Mouse (Mus musculus) stomach, embryonic 15.5 days (tissue): ENCODE results near the gene Car14. TPM values are rescaled to one million over a fixed set of nuclear protein-coding genes. Genes with fewer than 3 reads are reported as not detected.

Experiments
- polyA plus RNA-seq: library from polyadenylated mRNA; unstranded; fragments of >200 nt; fragmentation: Nextera tagmentation; extraction: Ambion mirVana; gene quantifications from 2 replicates; pipeline ENCODE4 v1.2.1, GENCODE M21; 2015

Gene Car14
- polyA plus RNA-seq, 1 experiment from 2014 or later: 3.0 TPM

Other genes starting within 250 kb of the Car14 start
- 54.1 and 57.7 TPM in 2 replicates for gene Mcl1, start 245.9 kb downstream of the Car14 start, polyA plus RNA-seq
- 3.8 and 7.3 TPM in 2 replicates for gene Adamtsl4, start 216.8 kb downstream of the Car14 start, polyA plus RNA-seq
- 18.5 and 42.6 TPM in 2 replicates for gene Ecm1, start 165.1 kb downstream of the Car14 start, polyA plus RNA-seq
- gene Tars2, start 144.5 kb downstream of the Car14 start, polyA plus RNA-seq: 46.4 and 50.2 TPM in 2 replicates
- gene Rprd2, start 85.8 kb downstream of the Car14 start, polyA plus RNA-seq: 20.5 TPM in 2 replicates
- 44.0 and 44.7 TPM in 2 replicates for gene Prpf3, start 48.8 kb downstream of the Car14 start, polyA plus RNA-seq
- 312 and 324 TPM in 2 replicates for gene Mrps21, start 33.2 kb downstream of the Car14 start, polyA plus RNA-seq
- 5.3 and 5.6 TPM in 2 replicates for gene Ciart, start 22.4 kb downstream of the Car14 start, polyA plus RNA-seq
- 25.2 and 26.7 TPM in 2 replicates for gene BC028528, start 12.7 kb downstream of the Car14 start, polyA plus RNA-seq
- 31.9 and 36.8 TPM in 2 replicates for gene Aph1a, start 10.7 kb downstream of the Car14 start, polyA plus RNA-seq
- gene Anp32e, start 24.6 kb upstream of the Car14 start, polyA plus RNA-seq: 159 and 180 TPM in 2 replicates
- gene Plekho1, start 91.3 kb upstream of the Car14 start, polyA plus RNA-seq: 30.9 and 33.2 TPM in 2 replicates
- 33.9 and 35.1 TPM in 2 replicates for gene Vps45, start 153.8 kb upstream of the Car14 start, polyA plus RNA-seq
- gene Otud7b, start 199.8 kb upstream of the Car14 start, polyA plus RNA-seq: 20.0 and 22.3 TPM in 2 replicates